In genomic region chr13:24177600-24177999, GRCm38 (mm10) we compare ENCODE assay signal across 18 mouse cellular contexts.
"Had no signal": no experiment of that assay in that cellular context is flagged by ENCODE, and none has a peak within 500 bp of the region (broad histone marks: within the 10 kb centered on the region; RNA-seq: fewer than 3 reads in every experiment).

No protein-coding gene starts in this region.

- H3K4me3 ChIP-seq: layer of hippocampus, adult 2 months; liver, embryonic 13.5 days; midbrain, embryonic 12.5 days; neural tube, embryonic 12.5 days; neural tube, embryonic 15.5 days had no signal

- H3K9ac ChIP-seq: liver, embryonic 13.5 days; midbrain, embryonic 12.5 days; neural tube, embryonic 12.5 days; neural tube, embryonic 15.5 days had no signal

- H3K4me1 ChIP-seq: liver, embryonic 13.5 days; midbrain, embryonic 12.5 days; neural tube, embryonic 15.5 days had no signal

- ATAC-seq: lung, postnatal 0 days had no signal

- H3K4me2 ChIP-seq: liver, embryonic 13.5 days; midbrain, embryonic 12.5 days; neural tube, embryonic 12.5 days; neural tube, embryonic 15.5 days had no signal

- H3K27ac ChIP-seq: kidney, postnatal 0 days; layer of hippocampus, adult 2 months; liver, embryonic 13.5 days; midbrain, embryonic 12.5 days; neural tube, embryonic 12.5 days; neural tube, embryonic 15.5 days; stomach, postnatal 0 days had no signal

- H3K27me3 ChIP-seq: midbrain, embryonic 12.5 days; neural tube, embryonic 12.5 days; neural tube, embryonic 15.5 days had no signal

- H3K36me3 ChIP-seq: liver, embryonic 13.5 days; midbrain, embryonic 12.5 days; neural tube, embryonic 12.5 days; neural tube, embryonic 15.5 days had no signal

- DNase-seq: kidney, adult 2 months; kidney, postnatal 25 days; layer of hippocampus, adult 9-11 months; liver, embryonic 13.5 days; lung, adult 2 months; right cerebral cortex, adult 18-20 months; right cerebral cortex, postnatal 14 days; right cerebral cortex, postnatal 4 days; thymus, adult 2 months; thymus, postnatal 14 days; thymus, postnatal 4 days had no signal

- H3K9me3 ChIP-seq: liver, embryonic 13.5 days; midbrain, embryonic 12.5 days; neural tube, embryonic 12.5 days; neural tube, embryonic 15.5 days had no signal
